Mouse (Mus musculus): ENCODE results near the gene Rps16. TPM values are rescaled to one million over a fixed set of nuclear protein-coding genes. Genes with fewer than 3 reads are reported as not detected.

Gene Rps16
- polyA plus RNA-seq, 1 experiment from 2014 or later: 531 TPM

DNA sequence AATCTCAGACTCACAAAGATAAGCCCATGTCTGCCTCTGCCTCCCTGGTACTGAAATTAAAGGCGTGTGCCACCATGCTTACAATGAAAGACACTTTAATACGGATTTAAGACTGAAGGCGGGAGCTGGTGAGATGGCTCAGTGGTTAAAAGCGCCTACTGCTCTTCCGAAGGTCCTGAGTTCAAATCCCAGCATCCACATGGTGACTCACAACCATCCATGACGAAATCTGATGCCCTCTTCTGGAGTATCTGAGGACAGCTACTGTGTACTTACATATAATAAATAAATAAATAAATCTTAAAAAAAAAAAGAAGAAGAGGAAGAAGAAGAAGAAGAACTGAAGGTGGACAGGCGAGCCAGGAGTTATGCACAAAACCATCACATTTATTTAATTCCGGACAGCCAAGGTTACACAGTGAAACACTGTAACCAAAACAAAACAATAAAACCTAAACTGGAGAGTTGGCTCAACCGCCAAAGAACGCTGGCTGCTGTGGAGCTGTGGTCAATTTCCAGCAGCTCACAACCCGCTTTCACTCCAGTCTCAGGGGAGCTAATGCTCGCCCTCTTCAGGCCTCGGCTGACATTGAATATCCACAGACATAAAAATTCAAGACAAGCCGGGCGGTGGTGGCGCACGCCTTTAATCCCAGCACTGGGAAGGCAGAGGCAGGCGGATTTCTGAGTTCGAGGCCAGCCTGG is 11.1 kb upstream of the Rps16 start:
- Histone ChIP-seq H3K27ac (ENCODE audit: low read length) (peak overlapping the region; percentile 97), H3K9ac (ENCODE audit: low read depth, low read length) (peak overlapping the region; percentile 69), H3K27me3 (ENCODE audit: control insufficient read depth, insufficient read depth, low read depth, low read length) (no peaks in the 10 kb centered on the region), H3K4me2 (ENCODE audit: low read depth, low read length) (peak overlapping the region; percentile 87), H3K9me3 (replicated peaks; ENCODE audit: control insufficient read depth, low read length) (no peaks in the 10 kb centered on the region), H3K4me1 (ENCODE audit: control insufficient read depth, low read depth, low read length) (peaks cover 26% of the 10 kb centered on the region), H3K4me3 (ENCODE audit: low read depth, low read length) (peak overlapping the region; percentile 99), H3K36me3 (ENCODE audit: control insufficient read depth, insufficient read depth) (no peaks in the 10 kb centered on the region; the same call in 1 of the 2 replicates)
- 31% methylated on average over 19 of the region's 19 CpGs for WGBS (ENCODE audit: insufficient replicate concordance)
- no peak for ATAC-seq (ENCODE audit: low read depth)

GRCm38 (mm10) chr7:28341381-28341780 is 9.1 kb upstream of the Rps16 start:
- Histone ChIP-seq H3K36me3 (ENCODE audit: control insufficient read depth, insufficient read depth) (no peaks in the 10 kb centered on the region), H3K9me3 (replicated peaks; ENCODE audit: control insufficient read depth, low read length) (no peaks in the 10 kb centered on the region), H3K4me2 (ENCODE audit: low read depth, low read length) (no peak overlapping the region), H3K4me1 (ENCODE audit: control insufficient read depth, low read depth, low read length) (peaks cover 26% of the 10 kb centered on the region), H3K27me3 (ENCODE audit: control insufficient read depth, insufficient read depth, low read depth, low read length) (no peaks in the 10 kb centered on the region), H3K4me3 (ENCODE audit: low read depth, low read length) (no peak overlapping the region), H3K9ac (ENCODE audit: low read depth, low read length) (no peak overlapping the region), H3K27ac (ENCODE audit: low read length) (peak overlapping the region; percentile 44; the same call in 1 of the 2 replicates)
- no peak for ATAC-seq (ENCODE audit: low read depth)
- WGBS (ENCODE audit: insufficient replicate concordance): 41% methylated on average over 7 of the region's 7 CpGs

GRCm38 (mm10) chr7:28344637-28345036 is 5.8 kb upstream of the Rps16 start:
- Histone ChIP-seq H3K27me3 (ENCODE audit: control insufficient read depth, insufficient read depth, low read depth, low read length) (no peaks in the 10 kb centered on the region), H3K4me3 (ENCODE audit: low read depth, low read length) (no peak overlapping the region), H3K36me3 (ENCODE audit: control insufficient read depth, insufficient read depth) (no peaks in the 10 kb centered on the region), H3K9ac (ENCODE audit: low read depth, low read length) (no peak overlapping the region), H3K4me2 (ENCODE audit: low read depth, low read length) (no peak overlapping the region), H3K9me3 (replicated peaks; ENCODE audit: control insufficient read depth, low read length) (no peaks in the 10 kb centered on the region), H3K4me1 (ENCODE audit: control insufficient read depth, low read depth, low read length) (peaks cover 14% of the 10 kb centered on the region), H3K27ac (ENCODE audit: low read length) (no peak overlapping the region)
- no peak for ATAC-seq (ENCODE audit: low read depth)
- 5% methylated on average over 4 of the region's 4 CpGs for WGBS (ENCODE audit: insufficient replicate concordance)

GRCm38 (mm10) chr7:28347746-28348145 is 2.7 kb upstream of the Rps16 start:
- 0 out of 2 replicates have a peak, but pooled peaks have one; percentile 25 for ATAC-seq (ENCODE audit: low read depth)
- no peak overlapping the region for H3K4me2 ChIP-seq (ENCODE audit: low read depth, low read length)
- H3K36me3 ChIP-seq (ENCODE audit: control insufficient read depth, insufficient read depth): peaks cover 8% of the 10 kb centered on the region
- H3K9ac ChIP-seq (ENCODE audit: low read depth, low read length): no peak overlapping the region
- H3K27me3 ChIP-seq (ENCODE audit: control insufficient read depth, insufficient read depth, low read depth, low read length): no peaks in the 10 kb centered on the region
- no peak overlapping the region for H3K4me3 ChIP-seq (ENCODE audit: low read depth, low read length)
- H3K9me3 ChIP-seq (replicated peaks; ENCODE audit: control insufficient read depth, low read length): no peaks in the 10 kb centered on the region
- 60% methylated on average over 3 of the region's 3 CpGs for WGBS (ENCODE audit: insufficient replicate concordance)
- peak overlapping the region; percentile 67 for H3K27ac ChIP-seq (ENCODE audit: low read length)
- H3K4me1 ChIP-seq (ENCODE audit: control insufficient read depth, low read depth, low read length): peaks cover 21% of the 10 kb centered on the region

DNA sequence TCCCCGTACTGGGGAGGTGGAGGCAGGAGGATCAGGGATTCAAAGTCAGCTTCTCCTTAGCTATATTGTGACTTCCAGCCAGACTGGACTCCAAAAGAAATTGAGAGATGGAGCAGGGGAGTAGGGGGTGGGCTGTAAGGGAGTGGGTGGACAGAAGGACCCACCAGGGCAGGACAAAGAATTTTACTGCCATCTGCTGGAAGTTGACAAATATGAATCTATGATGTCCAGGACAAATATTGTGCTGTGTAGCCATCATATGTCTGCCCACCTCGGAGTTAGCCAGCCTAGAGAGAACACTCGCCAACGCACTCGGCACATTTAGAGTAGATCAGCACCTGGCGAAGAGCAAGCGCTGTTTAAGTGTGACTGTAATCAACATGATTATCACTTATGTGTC is 1.9 kb upstream of the Rps16 start:
- Histone ChIP-seq H3K36me3 (ENCODE audit: control insufficient read depth, insufficient read depth) (peaks cover 17% of the 10 kb centered on the region), H3K4me3 (ENCODE audit: low read depth, low read length) (no peak overlapping the region), H3K27ac (ENCODE audit: low read length) (peak overlapping the region; percentile 67; the same call in 1 of the 2 replicates), H3K27me3 (ENCODE audit: control insufficient read depth, insufficient read depth, low read depth, low read length) (no peaks in the 10 kb centered on the region), H3K4me2 (ENCODE audit: low read depth, low read length) (no peak overlapping the region), H3K4me1 (ENCODE audit: control insufficient read depth, low read depth, low read length) (peaks cover 27% of the 10 kb centered on the region), H3K9ac (ENCODE audit: low read depth, low read length) (no peak overlapping the region), H3K9me3 (replicated peaks; ENCODE audit: control insufficient read depth, low read length) (no peaks in the 10 kb centered on the region)
- 75% methylated on average over 7 of the region's 7 CpGs for WGBS (ENCODE audit: insufficient replicate concordance)
- ATAC-seq (ENCODE audit: low read depth): no peak

GRCm38 (mm10) chr7:28351676-28352191 is 1.3 kb downstream of the Rps16 start:
- ATAC-seq (ENCODE audit: low read depth): no peak
- Histone ChIP-seq H3K4me2 (ENCODE audit: low read depth, low read length) (peak overlapping the region; percentile 87), H3K9ac (ENCODE audit: low read depth, low read length) (peak overlapping the region; percentile 95), H3K9me3 (replicated peaks; ENCODE audit: control insufficient read depth, low read length) (no peaks in the 10 kb centered on the region), H3K36me3 (ENCODE audit: control insufficient read depth, insufficient read depth) (peaks cover 25% of the 10 kb centered on the region), H3K4me1 (ENCODE audit: control insufficient read depth, low read depth, low read length) (peaks cover 30% of the 10 kb centered on the region), H3K4me3 (ENCODE audit: low read depth, low read length) (peak overlapping the region; percentile 89), H3K27ac (ENCODE audit: low read length) (peak overlapping the region; percentile 73), H3K27me3 (ENCODE audit: control insufficient read depth, insufficient read depth, low read depth, low read length) (no peaks in the 10 kb centered on the region)
- 7% methylated on average over 4 of the region's 4 CpGs for WGBS (ENCODE audit: insufficient replicate concordance)

- no peak overlapping the region for H3K4me3 ChIP-seq (ENCODE audit: low read depth, low read length)
- 91% methylated on average over 2 of the region's 2 CpGs for WGBS (ENCODE audit: insufficient replicate concordance)
- H3K36me3 ChIP-seq (ENCODE audit: control insufficient read depth, insufficient read depth): peaks cover 25% of the 10 kb centered on the region
- ATAC-seq (ENCODE audit: low read depth): no peak
- H3K4me2 ChIP-seq (ENCODE audit: low read depth, low read length): no peak overlapping the region
- H3K9me3 ChIP-seq (replicated peaks; ENCODE audit: control insufficient read depth, low read length): no peaks in the 10 kb centered on the region
- peaks cover 40% of the 10 kb centered on the region for H3K4me1 ChIP-seq (ENCODE audit: control insufficient read depth, low read depth, low read length)
- no peak overlapping the region for H3K9ac ChIP-seq (ENCODE audit: low read depth, low read length)
- no peak overlapping the region for H3K27ac ChIP-seq (ENCODE audit: low read length)
- no peaks in the 10 kb centered on the region for H3K27me3 ChIP-seq (ENCODE audit: control insufficient read depth, insufficient read depth, low read depth, low read length)
Measured at GRCm38 (mm10) chr7:28353267-28353666, 2.8 kb downstream of the Rps16 start.

- Histone ChIP-seq H3K9me3 (replicated peaks; ENCODE audit: control insufficient read depth, low read length) (no peaks in the 10 kb centered on the region), H3K4me3 (ENCODE audit: low read depth, low read length) (no peak overlapping the region), H3K27ac (ENCODE audit: low read length) (no peak overlapping the region), H3K27me3 (ENCODE audit: control insufficient read depth, insufficient read depth, low read depth, low read length) (no peaks in the 10 kb centered on the region), H3K4me1 (ENCODE audit: control insufficient read depth, low read depth, low read length) (peaks cover 40% of the 10 kb centered on the region), H3K9ac (ENCODE audit: low read depth, low read length) (no peak overlapping the region), H3K36me3 (ENCODE audit: control insufficient read depth, insufficient read depth) (peaks cover 25% of the 10 kb centered on the region), H3K4me2 (ENCODE audit: low read depth, low read length) (no peak overlapping the region)
- WGBS (ENCODE audit: insufficient replicate concordance): 69% methylated on average over 3 of the region's 3 CpGs
- ATAC-seq (ENCODE audit: low read depth): no peak
Measured at GRCm38 (mm10) chr7:28354113-28354581, 3.7 kb downstream of the Rps16 start.

DNA sequence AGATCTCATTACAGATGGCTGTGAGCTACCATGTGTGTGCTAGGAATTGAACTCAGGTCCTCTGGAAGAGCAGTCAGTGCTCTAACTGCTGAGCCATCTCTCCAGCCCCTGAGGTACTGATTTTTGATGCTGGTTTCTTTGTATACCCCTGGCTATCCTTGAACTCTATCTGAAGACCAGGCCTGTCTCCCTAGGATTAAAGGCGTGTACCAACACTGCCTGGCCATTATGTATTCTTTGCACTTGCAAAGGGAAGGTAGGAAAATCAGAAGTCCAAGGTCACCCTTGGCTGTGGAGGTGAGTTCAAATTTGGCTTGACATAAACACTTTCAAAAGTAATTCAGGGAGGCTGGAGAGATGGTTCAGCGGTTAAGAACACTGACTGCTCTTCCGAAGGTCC is 4.1 kb downstream of the Rps16 start:
- no peaks in the 10 kb centered on the region for H3K27me3 ChIP-seq (ENCODE audit: control insufficient read depth, insufficient read depth, low read depth, low read length)
- peaks cover 37% of the 10 kb centered on the region for H3K4me1 ChIP-seq (ENCODE audit: control insufficient read depth, low read depth, low read length)
- H3K9me3 ChIP-seq (replicated peaks; ENCODE audit: control insufficient read depth, low read length): no peaks in the 10 kb centered on the region
- H3K9ac ChIP-seq (ENCODE audit: low read depth, low read length): no peak overlapping the region
- no peak overlapping the region for H3K4me2 ChIP-seq (ENCODE audit: low read depth, low read length)
- H3K4me3 ChIP-seq (ENCODE audit: low read depth, low read length): no peak overlapping the region
- H3K27ac ChIP-seq (ENCODE audit: low read length): no peak overlapping the region
- 78% methylated on average over 3 of the region's 3 CpGs for WGBS (ENCODE audit: insufficient replicate concordance)
- no peak for ATAC-seq (ENCODE audit: low read depth)
- H3K36me3 ChIP-seq (ENCODE audit: control insufficient read depth, insufficient read depth): peaks cover 25% of the 10 kb centered on the region
